Mouse (Mus musculus): ENCODE measurements around the gene Hook2. TPM values are rescaled to one million over a fixed set of nuclear protein-coding genes. Genes with fewer than 3 reads are reported as not detected.

The Hook2 gene
- polyA plus RNA-seq, 1 experiment from 2014 or later = 18.3 TPM

Other genes with a start within 250 kb of the Hook2 start
- 0.46 and 1.8 TPM in 2 replicates for gene Nfix, start 190.3 kb upstream of the Hook2 start, polyA plus RNA-seq (2016; fragmentation: Nextera tagmentation; extraction: Ambion mirVana)
- 2.9 and 3.5 TPM in 2 replicates for gene Dand5, start 167.8 kb upstream of the Hook2 start, polyA plus RNA-seq (2016; fragmentation: Nextera tagmentation; extraction: Ambion mirVana)
- gene Gadd45gip1, start 159.1 kb upstream of the Hook2 start, polyA plus RNA-seq (2016; fragmentation: Nextera tagmentation; extraction: Ambion mirVana) = 49.1 and 49.6 TPM in 2 replicates
- gene Rad23a, start 149.9 kb upstream of the Hook2 start, polyA plus RNA-seq (2016; fragmentation: Nextera tagmentation; extraction: Ambion mirVana) = 130 and 137 TPM in 2 replicates
- 735 and 764 TPM in 2 replicates for gene Calr, start 143.7 kb upstream of the Hook2 start, polyA plus RNA-seq (2016; fragmentation: Nextera tagmentation; extraction: Ambion mirVana)
- gene Farsa, start 133.6 kb upstream of the Hook2 start, polyA plus RNA-seq (2016; fragmentation: Nextera tagmentation; extraction: Ambion mirVana) = 143 and 144 TPM in 2 replicates
- gene Syce2, start 118.5 kb upstream of the Hook2 start, polyA plus RNA-seq (2016; fragmentation: Nextera tagmentation; extraction: Ambion mirVana) = 91.1 and 92.7 TPM in 2 replicates
- 44.6 and 49.6 TPM in 2 replicates for gene Gcdh, start 96.7 kb upstream of the Hook2 start, polyA plus RNA-seq (2016; fragmentation: Nextera tagmentation; extraction: Ambion mirVana)
- gene Klf1, start 88.7 kb upstream of the Hook2 start, polyA plus RNA-seq (2016; fragmentation: Nextera tagmentation; extraction: Ambion mirVana) = 18.3 and 24.3 TPM in 2 replicates
- gene Dnase2a, start 82.0 kb upstream of the Hook2 start, polyA plus RNA-seq (2016; fragmentation: Nextera tagmentation; extraction: Ambion mirVana) = 7.9 and 9.2 TPM in 2 replicates
- 2.6 and 3.8 TPM in 2 replicates for gene Mast1, start 53.2 kb upstream of the Hook2 start, polyA plus RNA-seq (2016; fragmentation: Nextera tagmentation; extraction: Ambion mirVana)
- 1.3 and 1.8 TPM in 2 replicates for gene Rtbdn, start 43.6 kb upstream of the Hook2 start, polyA plus RNA-seq (2016; fragmentation: Nextera tagmentation; extraction: Ambion mirVana)
- gene Gm49661, start 21.2 kb upstream of the Hook2 start, polyA plus RNA-seq (2016; fragmentation: Nextera tagmentation; extraction: Ambion mirVana) = not detected in 2 replicates
- 1,199 and 1,255 TPM in 2 replicates for gene Prdx2, start 21.0 kb upstream of the Hook2 start, polyA plus RNA-seq (2016; fragmentation: Nextera tagmentation; extraction: Ambion mirVana)
- gene Rnaseh2a, start 20.8 kb upstream of the Hook2 start, polyA plus RNA-seq (2016; fragmentation: Nextera tagmentation; extraction: Ambion mirVana) = 163 and 173 TPM in 2 replicates
- gene Junb, start 11.9 kb upstream of the Hook2 start, polyA plus RNA-seq (2016; fragmentation: Nextera tagmentation; extraction: Ambion mirVana) = 3.8 and 4.0 TPM in 2 replicates
- gene Best2, start 23.9 kb downstream of the Hook2 start, polyA plus RNA-seq (2016; fragmentation: Nextera tagmentation; extraction: Ambion mirVana) = not detected in 2 replicates
- gene Asna1, start 34.7 kb downstream of the Hook2 start, polyA plus RNA-seq (2016; fragmentation: Nextera tagmentation; extraction: Ambion mirVana) = 164 and 166 TPM in 2 replicates
- 123 and 142 TPM in 2 replicates for gene Trir, start 36.2 kb downstream of the Hook2 start, polyA plus RNA-seq (2016; fragmentation: Nextera tagmentation; extraction: Ambion mirVana)
- gene Tnpo2, start 46.3 kb downstream of the Hook2 start, polyA plus RNA-seq (2016; fragmentation: Nextera tagmentation; extraction: Ambion mirVana) = 31.5 and 33.2 TPM in 2 replicates
- 22.9 and 26.3 TPM in 2 replicates for gene Fbxw9, start 69.5 kb downstream of the Hook2 start, polyA plus RNA-seq (2016; fragmentation: Nextera tagmentation; extraction: Ambion mirVana)
- not detected in 2 replicates for gene Gm5741, start 77.4 kb downstream of the Hook2 start, polyA plus RNA-seq (2016; fragmentation: Nextera tagmentation; extraction: Ambion mirVana)
- 67.2 and 68.5 TPM in 2 replicates for gene Dhps, start 81.2 kb downstream of the Hook2 start, polyA plus RNA-seq (2016; fragmentation: Nextera tagmentation; extraction: Ambion mirVana)
- 139 and 142 TPM in 2 replicates for gene Wdr83os, start 90.1 kb downstream of the Hook2 start, polyA plus RNA-seq (2016; fragmentation: Nextera tagmentation; extraction: Ambion mirVana)
- 58.4 and 63.3 TPM in 2 replicates for gene Wdr83, start 90.7 kb downstream of the Hook2 start, polyA plus RNA-seq (2016; fragmentation: Nextera tagmentation; extraction: Ambion mirVana)
- 21.9 and 24.1 TPM in 2 replicates for gene Man2b1, start 92.7 kb downstream of the Hook2 start, polyA plus RNA-seq (2016; fragmentation: Nextera tagmentation; extraction: Ambion mirVana)
- 1.3 and 1.9 TPM in 2 replicates for gene Zfp791, start 132.5 kb downstream of the Hook2 start, polyA plus RNA-seq (2016; fragmentation: Nextera tagmentation; extraction: Ambion mirVana)
- gene Cks1brt, start 161.3 kb downstream of the Hook2 start, polyA plus RNA-seq (2016; fragmentation: Nextera tagmentation; extraction: Ambion mirVana) = not detected in 2 replicates
- not detected in 2 replicates for gene Olfr371, start 235.4 kb downstream of the Hook2 start, polyA plus RNA-seq (2016; fragmentation: Nextera tagmentation; extraction: Ambion mirVana)

All from forebrain, embryonic 10.5 days (tissue).